Mouse (Mus musculus): ENCODE data around the gene Kcnh4. TPM values are rescaled to one million over a fixed set of nuclear protein-coding genes. Genes with fewer than 3 reads are reported as not detected.
A peak's percentile ranks its signal among the peaks of the same experiment; 100 is the strongest.

Kcnh4 gene
- total RNA-seq, 2 experiments from 2014 or later, result 17.2 to 18.4 TPM

GRCm38 (mm10) chr11:100702081-100702851 lies 57.5 kb downstream of the Kcnh4 start:
- Histone ChIP-seq H3K4me3 (peak overlapping the region; percentile 30), H3K27ac (no peak overlapping the region)
- intact Hi-C loops (cut with DNase I), result loop anchor here (2.0 to 10.0 kb wide), 3 partner anchors 75 to 337 kb away; no protein-coding TSS in a partner anchor
- DNase-seq (ENCODE audit: extremely low spot score in 1 of 2, low spot score in 2 of 2), result peak; percentile 62 to 68
- peak; percentile 94 for TF ChIP-seq CTCF (IDR thresholded peaks at IDR 0.05)

- no peak overlapping the region for H3K27ac ChIP-seq
- intact Hi-C loops (cut with DNase I), result loop anchor here (10.0 kb wide), 1 partner anchor 336 kb away; no protein-coding TSS in a partner anchor
- DNase-seq (ENCODE audit: extremely low spot score in 1 of 2, low spot score in 2 of 2), result no peak
- no peak overlapping the region for H3K4me3 ChIP-seq
- TF ChIP-seq CTCF (IDR thresholded peaks at IDR 0.05), result no peak
Observed at GRCm38 (mm10) chr11:100701301-100701700, 58.4 kb downstream of the Kcnh4 start.

GRCm38 (mm10) chr11:100700710-100701109 lies 59.0 kb downstream of the Kcnh4 start:
- Histone ChIP-seq H3K27ac (no peak overlapping the region), H3K4me3 (no peak overlapping the region)
- intact Hi-C loops (cut with DNase I), result loop anchor here (10.0 kb wide), 1 partner anchor 336 kb away; no protein-coding TSS in a partner anchor
- no peak for DNase-seq (ENCODE audit: extremely low spot score in 1 of 2, low spot score in 2 of 2)
- no peak for TF ChIP-seq CTCF (IDR thresholded peaks at IDR 0.05)

- DNase-seq (ENCODE audit: extremely low spot score in 1 of 2, low spot score in 2 of 2), result no peak
- intact Hi-C loops (cut with DNase I), result no loop called here
- no peak overlapping the region for H3K27ac ChIP-seq
- H3K4me3 ChIP-seq, result no peak overlapping the region
- TF ChIP-seq CTCF (IDR thresholded peaks at IDR 0.05), result no peak
Observed at GRCm38 (mm10) chr11:100697921-100698320, 61.8 kb downstream of the Kcnh4 start.

- Histone ChIP-seq H3K4me3 (no peak overlapping the region), H3K27ac (no peak overlapping the region)
- peak; percentile 98 for TF ChIP-seq CTCF (IDR thresholded peaks at IDR 0.05)
- DNase-seq (ENCODE audit: extremely low spot score in 1 of 2, low spot score in 2 of 2), result peak; percentile 62 to 86
- intact Hi-C loops (cut with DNase I), result loop anchor here (1.0 to 5.0 kb wide), 3 partner anchors 53 to 124 kb away; no protein-coding TSS in a partner anchor
Observed at GRCm38 (mm10) chr11:100694926-100695325, 64.8 kb downstream of the Kcnh4 start.

- intact Hi-C loops (cut with DNase I), result loop anchor here (5.0 kb wide), 1 partner anchor 51 kb away; no protein-coding TSS in a partner anchor
- H3K27ac ChIP-seq, result no peak overlapping the region
- no peak for DNase-seq (ENCODE audit: extremely low spot score in 1 of 2, low spot score in 2 of 2)
- TF ChIP-seq CTCF (IDR thresholded peaks at IDR 0.05), result no peak
- H3K4me3 ChIP-seq, result no peak overlapping the region
Observed at GRCm38 (mm10) chr11:100693154-100693553, 66.6 kb downstream of the Kcnh4 start.

GRCm38 (mm10) chr11:100692164-100692616 lies 67.6 kb downstream of the Kcnh4 start, which contains the start of gene Zfp385c:
Gene Zfp385c, minus strand, starts transcription at chr11:100692455.
- Histone ChIP-seq H3K4me3 (0 out of 2 replicates have a peak within 1 kb of the TSS, but pooled peaks have one; percentile 5), H3K27ac (no peak within 1 kb of the TSS)
- no peak for DNase-seq (ENCODE audit: extremely low spot score in 1 of 2, low spot score in 2 of 2)
- no peak for TF ChIP-seq CTCF (IDR thresholded peaks at IDR 0.05)
- intact Hi-C loops (cut with DNase I), result loop anchor here (5.0 kb wide), 1 partner anchor 50 kb away; no protein-coding TSS in a partner anchor

- H3K27ac ChIP-seq, result no peak overlapping the region
- TF ChIP-seq CTCF (IDR thresholded peaks at IDR 0.05), result peak; percentile 20
- intact Hi-C loops (cut with DNase I), result loop anchor here (5.0 kb wide), 1 partner anchor 48 kb away; no protein-coding TSS in a partner anchor
- no peak overlapping the region for H3K4me3 ChIP-seq
- DNase-seq (ENCODE audit: extremely low spot score in 1 of 2, low spot score in 2 of 2), result no peak
Observed at GRCm38 (mm10) chr11:100690389-100690788, 69.4 kb downstream of the Kcnh4 start.

Other genes with a start within 250 kb of the Kcnh4 start
- 100 to 1,000 TPM; 119 to 131 TPM for gene Acly, start 231.9 kb downstream of the Kcnh4 start, total RNA-seq (2021)
- 1 to 10 TPM; 1.0 to 1.4 TPM for gene Ttc25, start 214.3 kb downstream of the Kcnh4 start, total RNA-seq (2021)
- gene Cnp, start 185.0 kb downstream of the Kcnh4 start, total RNA-seq (2021), result 100 to 1,000 TPM; 117 to 121 TPM
- gene Nkiras2, start 140.7 kb downstream of the Kcnh4 start, total RNA-seq (2021), result 10 to 100 TPM; 13.2 to 13.6 TPM
- gene Dnajc7, start 139.8 kb downstream of the Kcnh4 start, total RNA-seq (2021), result 100 to 1,000 TPM; 248 to 263 TPM
- gene Zfp385c, start 67.5 kb downstream of the Kcnh4 start, total RNA-seq (2021), result under 1 TPM; 0.16 to 0.26 TPM
- 1 to 10 TPM; 3.0 to 3.7 TPM for gene Dhx58, start 55.7 kb downstream of the Kcnh4 start, total RNA-seq (2021)
- gene Kat2a, start 47.5 kb downstream of the Kcnh4 start, total RNA-seq (2021), result 10 to 100 TPM; 60.5 to 61.7 TPM
- gene Hspb9, start 46.1 kb downstream of the Kcnh4 start, total RNA-seq (2021), result not detected
- 100 to 1,000 TPM; 139 to 142 TPM for gene Rab5c, start 21.7 kb downstream of the Kcnh4 start, total RNA-seq (2021)
- not detected for gene Hcrt, start 3.0 kb upstream of the Kcnh4 start, total RNA-seq (2021)
- 1 to 10 TPM; 7.3 TPM for gene Ghdc, start 11.0 kb upstream of the Kcnh4 start, total RNA-seq (2021)
- 10 to 100 TPM; 23.6 to 25.0 TPM for gene Stat5b, start 90.8 kb upstream of the Kcnh4 start, total RNA-seq (2021)
- 1 to 10 TPM; 1.7 to 2.0 TPM for gene Stat5a, start 99.4 kb upstream of the Kcnh4 start, total RNA-seq (2021)
- 10 to 100 TPM; 35.7 to 40.9 TPM for gene Stat3, start 179.6 kb upstream of the Kcnh4 start, total RNA-seq (2021)
- 10 to 100 TPM; 19.2 to 22.2 TPM for gene Cavin1, start 210.9 kb upstream of the Kcnh4 start, total RNA-seq (2021)
- gene Atp6v0a1, start 249.5 kb upstream of the Kcnh4 start, total RNA-seq (2021), result 100 to 1,000 TPM; 442 to 461 TPM